In genomic region chr15:27998621-27999359, GRCm38 (mm10) we compare ENCODE assay signal across 10 mouse cellular contexts. TPM values are rescaled to one million over a fixed set of nuclear protein-coding genes. Genes with fewer than 3 reads are reported as not detected.
DNase-seq lines count a peak whose midpoint lies in the region; ATAC-seq lines count a peak whose summit lies in the region.
"Had no signal": no experiment of that assay in that cellular context is flagged by ENCODE, and none has a peak within 500 bp of the region (broad histone marks: within the 10 kb centered on the region; RNA-seq: fewer than 3 reads in every experiment).

No protein-coding gene starts in this region.

- H3K4me1 ChIP-seq in intestine, embryonic 14.5 days (replicated peaks; ENCODE audit: control insufficient read depth, insufficient read depth, low read length) = peaks cover 37% of the 10 kb centered on the region
- peaks cover 66% of the 10 kb centered on the region for H3K4me1 ChIP-seq in intestine, embryonic 16.5 days (ENCODE audit: control insufficient read depth, insufficient read depth, low read length)
- peaks cover 79% of the 10 kb centered on the region for H3K4me1 ChIP-seq in forebrain, embryonic 15.5 days
- H3K4me1 ChIP-seq in limb, embryonic 13.5 days = peaks cover 87% of the 10 kb centered on the region

- no peak for ATAC-seq in intestine, embryonic 14.5 days (replicated peaks; ENCODE audit: low FRiP score, low TSS enrichment, low read depth)
- no peak for ATAC-seq in intestine, embryonic 16.5 days
- no peak for ATAC-seq in forebrain, embryonic 15.5 days (replicated peaks)
- peak; percentile 10; the same call in 1 of the 2 replicates for ATAC-seq in limb, embryonic 13.5 days (ENCODE audit: low FRiP score, low read depth)
- ATAC-seq: inflammation-experienced regulatory T-cells, adult 6 months had no signal

- H3K4me2 ChIP-seq in intestine, embryonic 14.5 days (ENCODE audit: low read length) = no peak overlapping the region
- no peak overlapping the region for H3K4me2 ChIP-seq in intestine, embryonic 16.5 days (ENCODE audit: low read depth, low read length)
- H3K4me2 ChIP-seq in forebrain, embryonic 15.5 days (replicated peaks) = 0 out of 2 replicates have a peak overlapping the region, but pooled peaks have one; percentile 4
- H3K4me2 ChIP-seq in limb, embryonic 13.5 days (replicated peaks) = no peak overlapping the region
- H3K4me2 ChIP-seq: midbrain, embryonic 12.5 days had no signal

- no peak for DNase-seq in intestine, embryonic 14.5 days (ENCODE audit: low spot score)
- DNase-seq in ZHBTc4 (ENCODE audit: low read depth, low spot score) (peak; percentile 84), MN1 (ENCODE audit: low spot score) (no peak)
- no peak for DNase-seq in embryo, embryonic 9.5 days (ENCODE audit: extremely low spot score)
- DNase-seq: liver had no signal

- no peaks in the 10 kb centered on the region for H3K27me3 ChIP-seq in intestine, embryonic 14.5 days (replicated peaks; ENCODE audit: control insufficient read depth, insufficient read depth, low read length)
- H3K27me3 ChIP-seq in intestine, embryonic 16.5 days (replicated peaks; ENCODE audit: control insufficient read depth, insufficient read depth, low read length) = no peaks in the 10 kb centered on the region
- H3K27me3 ChIP-seq in forebrain, embryonic 15.5 days = no peaks in the 10 kb centered on the region
- peaks cover 6% of the 10 kb centered on the region; the same call in 1 of the 2 replicates for H3K27me3 ChIP-seq in limb, embryonic 13.5 days

- 0 out of 2 replicates have a peak overlapping the region, but pooled peaks have one; percentile 16 for H3K27ac ChIP-seq in intestine, embryonic 14.5 days (ENCODE audit: low read depth)
- H3K27ac ChIP-seq in intestine, embryonic 16.5 days (ENCODE audit: low read length) = no peak overlapping the region
- H3K27ac ChIP-seq in forebrain, embryonic 15.5 days (replicated peaks) = no peak overlapping the region
- no peak overlapping the region for H3K27ac ChIP-seq in limb, embryonic 13.5 days
- H3K27ac ChIP-seq: midbrain, embryonic 12.5 days had no signal

- no peak overlapping the region for H3K4me3 ChIP-seq in intestine, embryonic 14.5 days (ENCODE audit: low read depth, low read length)
- H3K4me3 ChIP-seq in intestine, embryonic 16.5 days (ENCODE audit: low read length) = no peak overlapping the region
- H3K4me3 ChIP-seq in forebrain, embryonic 15.5 days = no peak overlapping the region
- H3K4me3 ChIP-seq in limb, embryonic 13.5 days = no peak overlapping the region
- H3K4me3 ChIP-seq: midbrain, embryonic 12.5 days had no signal

- 16% methylated on average over 8 of the region's 8 CpGs for WGBS in intestine, embryonic 14.5 days
- WGBS in intestine, embryonic 16.5 days = 18% methylated on average over 8 of the region's 8 CpGs
- WGBS in forebrain, embryonic 15.5 days = 18% methylated on average over 8 of the region's 8 CpGs
- WGBS in limb, embryonic 13.5 days = 12% methylated on average over 8 of the region's 8 CpGs

- no peaks in the 10 kb centered on the region for H3K36me3 ChIP-seq in intestine, embryonic 14.5 days (ENCODE audit: control insufficient read depth, insufficient read depth, low read length)
- H3K36me3 ChIP-seq in intestine, embryonic 16.5 days (ENCODE audit: control insufficient read depth, insufficient read depth, low read length) = peaks cover 4% of the 10 kb centered on the region; the same call in 1 of the 2 replicates
- no peaks in the 10 kb centered on the region for H3K36me3 ChIP-seq in forebrain, embryonic 15.5 days
- H3K36me3 ChIP-seq in limb, embryonic 13.5 days = 0 out of 2 replicates have a peak, but pooled peaks cover 3% of the 10 kb centered on the region
- H3K36me3 ChIP-seq: midbrain, embryonic 12.5 days had no signal

- H3K9me3 ChIP-seq in intestine, embryonic 14.5 days (ENCODE audit: control insufficient read depth, low read length) = no peaks in the 10 kb centered on the region
- no peaks in the 10 kb centered on the region for H3K9me3 ChIP-seq in intestine, embryonic 16.5 days (ENCODE audit: control insufficient read depth, low read length)
- H3K9me3 ChIP-seq in forebrain, embryonic 15.5 days = no peaks in the 10 kb centered on the region
- no peaks in the 10 kb centered on the region for H3K9me3 ChIP-seq in limb, embryonic 13.5 days
- H3K9me3 ChIP-seq: midbrain, embryonic 12.5 days had no signal

- H3K9ac ChIP-seq in intestine, embryonic 14.5 days (ENCODE audit: low read length) = no peak overlapping the region
- H3K9ac ChIP-seq in intestine, embryonic 16.5 days (ENCODE audit: low read depth, low read length) = no peak overlapping the region
- no peak overlapping the region for H3K9ac ChIP-seq in forebrain, embryonic 15.5 days (replicated peaks)
- no peak overlapping the region for H3K9ac ChIP-seq in limb, embryonic 13.5 days

RNA-seq across cellular contexts. Expression of gene Trio, which starts 26.9 kb away (rescaled TPM):
- polyA plus RNA-seq in intestine, embryonic 14.5 days (2014; fragmentation: Nextera tagmentation; extraction: Ambion mirVana) = 34.7 and 35.3 TPM in 2 replicates
- polyA plus RNA-seq in intestine, embryonic 16.5 days (2015; fragmentation: Nextera tagmentation; extraction: Ambion mirVana) = 12.2 and 13.4 TPM in 2 replicates
- polyA plus RNA-seq in forebrain, embryonic 15.5 days (2015; fragmentation: Nextera tagmentation; extraction: Ambion mirVana) = 43.8 and 44.7 TPM in 2 replicates
- polyA plus RNA-seq in limb, embryonic 13.5 days (2015; fragmentation: Nextera tagmentation; extraction: Ambion mirVana) = 61.6 and 64.8 TPM in 2 replicates
